Mouse (Mus musculus): Measurements from ENCODE around the gene Zhx3. TPM values are rescaled to one million over a fixed set of nuclear protein-coding genes. Genes with fewer than 3 reads are reported as not detected.
A peak's percentile ranks its signal among the peaks of the same experiment; 100 is the strongest.

The Zhx3 gene
- total RNA-seq (2021), result 10 to 100 TPM; 54.3 to 59.2 TPM
- long read RNA-seq, experiment 1, full-length matches to known transcripts, result 1 of 9 reads
- long read RNA-seq, experiment 1, partial matches to known transcripts, result 3 of 9 reads
- long read RNA-seq, experiment 1, other reads (novel, unspliced or antisense), result 5 of 9 reads
- long read RNA-seq, experiment 2, partial matches to known transcripts, result 3 of 6 reads
- long read RNA-seq, experiment 2, other reads (novel, unspliced or antisense), result 3 of 6 reads

- intact Hi-C loops (cut with DNase I), result loop anchor here (2.0 kb wide), 1 partner anchor 66 kb away; no protein-coding TSS in a partner anchor
- peak; percentile 97 to 98 for DNase-seq
These were observed at the start of gene Zhx3 for GRCm38 (mm10) chr2:160872890-160873382. Zhx3 (minus strand) TSS chr2:160872998.

GRCm38 (mm10) chr2:160921285-160921684 is 48.5 kb upstream of the Zhx3 start:
- intact Hi-C loops (cut with DNase I), result no loop called here
- DNase-seq, result no peak

- DNase-seq, result no peak
- intact Hi-C loops (cut with DNase I), result no loop called here
These were observed 46.1 kb upstream of the Zhx3 start for GRCm38 (mm10) chr2:160918930-160919215.

- intact Hi-C loops (cut with DNase I), result no loop called here
These were observed 45.5 kb upstream of the Zhx3 start for GRCm38 (mm10) chr2:160918154-160918929.

GRCm38 (mm10) chr2:160917313-160917712 is 44.5 kb upstream of the Zhx3 start:
- intact Hi-C loops (cut with DNase I), result no loop called here
- DNase-seq, result no peak

More at GRCm38 (mm10) chr2:160918154-160918929, 45.5 kb upstream of the Zhx3 start:
- DNase-seq, result no peak

- intact Hi-C loops (cut with DNase I), result no loop called here
- DNase-seq, result no peak
These were observed 43.9 kb upstream of the Zhx3 start for GRCm38 (mm10) chr2:160916714-160917113.

GRCm38 (mm10) chr2:160915821-160916610 is 43.2 kb upstream of the Zhx3 start:
- DNase-seq, result no peak
- intact Hi-C loops (cut with DNase I), result no loop called here

- DNase-seq, result no peak
- intact Hi-C loops (cut with DNase I), result no loop called here
These were observed 41.9 kb upstream of the Zhx3 start for GRCm38 (mm10) chr2:160914656-160915055.

GRCm38 (mm10) chr2:160912231-160912671 is 39.5 kb upstream of the Zhx3 start, which contains the start of gene Emilin3:
Emilin3 (minus strand) TSS chr2:160912328.
- intact Hi-C loops (cut with DNase I), result no loop called here

GRCm38 (mm10) chr2:160911558-160912201 is 38.9 kb upstream of the Zhx3 start:
- DNase-seq, result peak in 1 of 2 experiments; percentile 27
- intact Hi-C loops (cut with DNase I), result no loop called here

More at GRCm38 (mm10) chr2:160912231-160912671, 39.5 kb upstream of the Zhx3 start, which contains the start of gene Emilin3:
- DNase-seq, result peak; percentile 17 to 22

- intact Hi-C loops (cut with DNase I), result no loop called here
- no peak for DNase-seq
These were observed 37.8 kb upstream of the Zhx3 start for GRCm38 (mm10) chr2:160910633-160911032.

GRCm38 (mm10) chr2:160908607-160909006 is 35.8 kb upstream of the Zhx3 start:
- no peak for DNase-seq
- intact Hi-C loops (cut with DNase I), result no loop called here

- no peak for DNase-seq
- intact Hi-C loops (cut with DNase I), result no loop called here
These were observed 33.3 kb upstream of the Zhx3 start for GRCm38 (mm10) chr2:160906101-160906500.

- no peak for DNase-seq
- intact Hi-C loops (cut with DNase I), result no loop called here
These were observed 32.5 kb upstream of the Zhx3 start for GRCm38 (mm10) chr2:160905301-160905700.

GRCm38 (mm10) chr2:160901656-160902412 is 29.0 kb upstream of the Zhx3 start:
- intact Hi-C loops (cut with DNase I), result no loop called here
- no peak for DNase-seq

- no peak for DNase-seq
- intact Hi-C loops (cut with DNase I), result no loop called here
These were observed 18.9 kb upstream of the Zhx3 start for GRCm38 (mm10) chr2:160891697-160892096.

- DNase-seq, result no peak
- intact Hi-C loops (cut with DNase I), result no loop called here
These were observed 18.2 kb upstream of the Zhx3 start for GRCm38 (mm10) chr2:160891045-160891444.

GRCm38 (mm10) chr2:160887859-160888258 is 15.1 kb upstream of the Zhx3 start:
- DNase-seq, result peak; percentile 23 to 40
- intact Hi-C loops (cut with DNase I), result loop anchor here (1.0 to 5.0 kb wide), 4 partner anchors 127 to 289 kb away; no protein-coding TSS in a partner anchor

GRCm38 (mm10) chr2:160887284-160887683 is 14.5 kb upstream of the Zhx3 start:
- peak; percentile 84 to 86 for DNase-seq
- intact Hi-C loops (cut with DNase I), result loop anchor here (1.0 to 5.0 kb wide), 4 partner anchors 126 to 288 kb away; no protein-coding TSS in a partner anchor

Data from heart, postnatal 14 days (tissue).